ENCODE assay signal across 8 mouse cellular contexts in genomic region chr2:24888895-24889294, GRCm38 (mm10). TPM values are rescaled to one million over a fixed set of nuclear protein-coding genes. Genes with fewer than 3 reads are reported as not detected.
DNase-seq lines count a peak whose midpoint lies in the region; TF ChIP-seq lines count a peak whose summit lies in the region.

No protein-coding gene starts in this region.

- H3K4me3 ChIP-seq in left cerebral cortex, adult 2 months: no peak overlapping the region

- H3K27ac ChIP-seq in left cerebral cortex, adult 2 months: no peak overlapping the region

- intact Hi-C loops in left cerebral cortex, adult 2 months (cut with DNase I): no loop called here
- intact Hi-C loops in gastrocnemius, postnatal 36 days (cut with DNase I): no loop called here

- TF ChIP-seq CTCF in left cerebral cortex, adult 2 months (IDR thresholded peaks at IDR 0.05): peak; percentile 34

- peak; percentile 16 to 24 for DNase-seq in cerebellum, adult 18-20 months
- DNase-seq in cerebellum, postnatal 4 days (ENCODE audit: low spot score in 2 of 2): no peak
- DNase-seq in left cerebral cortex, adult 2 months (ENCODE audit: extremely low spot score in 1 of 2, low spot score in 2 of 2): no peak
- DNase-seq in left cerebral cortex, adult 18-20 months (ENCODE audit: low spot score in 2 of 2): no peak
- peak; percentile 22 for DNase-seq in NIH3T3 (ENCODE audit: low read depth)
- peak; percentile 28 for DNase-seq in lung, postnatal 14 days
- DNase-seq in layer of hippocampus, adult 9-10 months (ENCODE audit: low spot score): no peak
- no peak for DNase-seq in gastrocnemius, postnatal 36 days

RNA-seq across cellular contexts. Expression of gene Ehmt1, which starts 30.5 kb away (rescaled TPM):
- total RNA-seq in left cerebral cortex, adult 2 months (2021): 10 to 100 TPM; 53.1 to 59.4 TPM
- total RNA-seq in left cerebral cortex, adult 18-20 months (2021): 10 to 100 TPM; 46.7 to 49.8 TPM
- total RNA-seq in gastrocnemius, postnatal 36 days (2021): 10 to 100 TPM; 22.4 to 28.8 TPM

RNA-seq across cellular contexts. Expression of gene Arrdc1, which starts 46.2 kb away (rescaled TPM):
- total RNA-seq in left cerebral cortex, adult 2 months (2021): 10 to 100 TPM; 17.1 to 18.2 TPM
- total RNA-seq in left cerebral cortex, adult 18-20 months (2021): 10 to 100 TPM; 14.1 to 15.3 TPM
- total RNA-seq in gastrocnemius, postnatal 36 days (2021): 1 to 10 TPM; 2.2 to 2.4 TPM

Comparison
In these comparisons a context has a peak if more than half of its experiments do, and no peak if none do; other contexts are left out.
1. DNase-seq: peak in cerebellum, adult 18-20 months (2 of 2), NIH3T3 (single experiment) and lung, postnatal 14 days (single experiment); none in cerebellum, postnatal 4 days (0 of 2), left cerebral cortex, adult 2 months (0 of 2), left cerebral cortex, adult 18-20 months (0 of 2), layer of hippocampus, adult 9-10 months (single experiment) and gastrocnemius, postnatal 36 days (0 of 2).
2. RNA of gene Arrdc1, which starts 46.2 kb away (total RNA-seq): 17.1 to 18.2 TPM in left cerebral cortex, adult 2 months and 14.1 to 15.3 TPM in left cerebral cortex, adult 18-20 months; 2.2 to 2.4 TPM in gastrocnemius, postnatal 36 days; every median in the first group is over 4 times any median in the second.